Mouse (Mus musculus) ovary, postnatal 10 days (tissue): ENCODE data around the gene Sorcs3.

Experiments
- DNase-seq: peaks from one replicate; pipeline ENCODE4 v3.0.0; 2022; ENCODE audit warnings: low spot score

Sorcs3 gene

DNA sequence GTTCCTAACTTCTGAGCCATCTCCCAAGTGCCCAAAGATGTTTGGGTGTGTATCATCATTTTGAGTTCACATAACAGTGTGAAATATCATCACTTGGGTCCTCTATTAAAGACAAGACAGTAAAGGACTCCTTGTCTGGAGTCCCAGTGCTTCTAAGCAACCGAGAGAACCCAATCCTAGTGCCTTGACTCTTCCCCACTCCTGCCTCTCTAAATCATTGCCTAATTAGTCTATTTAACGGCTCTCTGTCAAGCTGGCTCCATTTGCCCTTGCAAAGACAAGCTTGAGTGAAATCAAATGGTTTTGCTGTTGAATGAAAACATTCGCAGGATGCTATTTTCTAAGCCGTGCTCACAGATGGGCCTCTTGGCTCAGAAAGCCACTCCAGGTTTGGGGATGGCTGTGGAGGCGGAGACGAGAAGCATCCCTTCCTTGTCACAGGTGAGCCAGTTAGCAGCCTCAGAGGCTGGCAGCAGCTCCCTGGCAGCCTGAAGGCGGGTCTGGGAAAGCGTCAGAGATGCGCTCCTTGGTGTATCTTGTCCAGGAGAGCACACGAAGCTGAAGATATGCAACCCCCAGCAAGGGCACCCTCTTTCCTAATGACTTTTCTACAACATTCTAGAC lies 79.9 kb downstream of the Sorcs3 start:
- no peak for DNase-seq

- DNase-seq = no peak
Observed at GRCm38 (mm10) chr19:48294251-48294650, 88.4 kb downstream of the Sorcs3 start.

- no peak for DNase-seq
Observed at GRCm38 (mm10) chr19:48298384-48298783, 92.6 kb downstream of the Sorcs3 start.

GRCm38 (mm10) chr19:48300440-48301231 lies 94.8 kb downstream of the Sorcs3 start:
- DNase-seq = no peak

GRCm38 (mm10) chr19:48301300-48301699 lies 95.5 kb downstream of the Sorcs3 start:
- DNase-seq = no peak

DNA sequence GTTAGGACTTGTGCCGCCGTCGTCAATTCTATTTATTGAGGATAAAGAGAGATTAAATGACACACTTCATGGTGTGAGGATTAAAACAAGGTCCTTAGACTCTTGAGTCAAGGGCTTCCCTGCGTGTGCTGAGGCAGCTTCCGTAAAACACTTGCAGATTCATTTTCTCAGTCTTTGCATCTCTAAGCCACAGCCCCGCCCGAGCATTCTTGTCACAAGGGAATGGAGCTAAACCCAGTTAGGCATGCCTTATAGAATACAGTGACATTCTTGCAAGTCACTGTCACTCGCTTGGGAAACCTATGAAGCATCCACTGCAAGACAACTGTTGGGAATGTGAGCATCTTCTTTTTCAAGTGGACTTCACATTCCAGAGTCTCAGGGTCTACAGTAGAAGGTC lies 102.5 kb downstream of the Sorcs3 start:
- no peak for DNase-seq

- DNase-seq = no peak
Observed at GRCm38 (mm10) chr19:48309531-48310337, 103.9 kb downstream of the Sorcs3 start.

DNA sequence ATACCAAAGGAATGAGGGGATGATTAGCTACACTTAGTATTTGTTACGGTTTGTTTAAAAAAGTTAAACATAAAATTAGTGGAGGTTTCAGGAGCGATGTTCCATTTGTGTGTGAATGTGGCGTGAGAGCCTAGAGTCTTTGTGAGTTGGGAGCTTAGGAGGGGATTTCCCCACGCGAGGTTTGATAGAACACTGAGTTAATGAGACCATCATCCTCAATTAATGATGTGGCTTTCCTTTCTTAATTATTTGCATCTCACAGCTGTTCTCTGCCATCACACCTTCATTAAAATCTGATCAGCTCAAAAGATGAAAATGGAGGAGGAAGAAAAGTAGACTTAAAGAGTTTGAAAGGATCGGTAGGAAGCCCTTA lies 104.5 kb downstream of the Sorcs3 start:
- DNase-seq = no peak

DNA sequence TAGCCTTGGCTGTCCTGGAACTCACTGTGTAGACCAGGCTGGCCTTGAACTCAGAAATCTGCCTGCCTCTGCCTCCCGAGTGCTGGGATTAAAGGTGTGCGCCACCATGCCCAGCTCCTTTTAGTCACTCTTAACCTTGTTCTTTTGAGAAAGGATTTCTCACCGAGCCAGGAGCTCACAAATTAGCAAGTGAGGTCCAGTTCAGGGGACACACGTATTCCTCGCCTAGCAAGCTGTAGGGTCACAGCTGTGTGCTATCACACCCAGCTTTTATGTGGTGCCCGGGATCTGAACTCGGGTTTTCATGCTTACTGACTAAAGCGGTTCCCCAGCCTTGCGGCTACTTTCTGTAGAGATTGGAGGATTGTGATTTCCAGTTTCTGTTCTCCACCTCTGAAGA lies 108.0 kb downstream of the Sorcs3 start:
- no peak for DNase-seq

- DNase-seq = no peak
Observed at GRCm38 (mm10) chr19:48327115-48327514, 121.3 kb downstream of the Sorcs3 start.

DNA sequence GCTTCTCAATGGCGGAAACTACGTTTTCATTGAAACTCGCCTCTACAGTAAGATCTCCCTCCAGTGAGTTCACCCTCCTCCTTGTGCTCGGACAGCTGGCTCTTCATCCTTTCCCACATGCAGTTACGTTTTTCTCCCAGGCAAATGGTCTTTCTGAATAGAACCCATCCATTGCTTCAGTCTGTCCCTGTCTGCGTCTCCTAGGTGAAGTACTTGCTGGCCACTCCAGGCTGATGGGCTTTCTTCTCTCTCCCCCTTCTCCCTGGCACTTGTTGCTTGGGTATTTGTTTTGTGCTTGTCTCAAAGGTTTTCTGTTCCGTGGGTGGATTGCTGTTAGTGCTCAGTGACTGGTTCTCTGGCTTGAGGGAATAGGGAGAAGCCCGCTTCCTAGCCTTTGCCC lies 122.3 kb downstream of the Sorcs3 start:
- no peak for DNase-seq

DNA sequence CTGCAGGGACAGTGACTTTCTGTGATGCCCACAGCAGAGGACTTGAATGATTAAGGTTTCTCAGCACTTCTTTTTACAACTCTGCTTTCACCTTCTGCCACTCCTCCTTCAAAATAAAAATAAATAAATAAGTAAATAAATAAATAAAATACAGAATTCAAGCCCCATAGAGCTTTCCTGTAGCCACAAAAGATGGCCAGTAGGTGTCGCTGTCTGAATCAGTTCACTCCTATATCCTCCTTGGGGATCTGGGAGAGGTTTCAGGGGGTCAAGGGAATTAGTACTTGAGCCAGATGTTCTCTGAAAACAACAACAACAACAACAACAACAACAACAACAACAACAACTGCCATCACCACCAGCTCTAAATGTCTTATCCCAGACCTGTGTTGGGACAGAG lies 125.8 kb downstream of the Sorcs3 start:
- DNase-seq = no peak

- no peak for DNase-seq
Observed at GRCm38 (mm10) chr19:48333085-48333484, 127.3 kb downstream of the Sorcs3 start.

DNA sequence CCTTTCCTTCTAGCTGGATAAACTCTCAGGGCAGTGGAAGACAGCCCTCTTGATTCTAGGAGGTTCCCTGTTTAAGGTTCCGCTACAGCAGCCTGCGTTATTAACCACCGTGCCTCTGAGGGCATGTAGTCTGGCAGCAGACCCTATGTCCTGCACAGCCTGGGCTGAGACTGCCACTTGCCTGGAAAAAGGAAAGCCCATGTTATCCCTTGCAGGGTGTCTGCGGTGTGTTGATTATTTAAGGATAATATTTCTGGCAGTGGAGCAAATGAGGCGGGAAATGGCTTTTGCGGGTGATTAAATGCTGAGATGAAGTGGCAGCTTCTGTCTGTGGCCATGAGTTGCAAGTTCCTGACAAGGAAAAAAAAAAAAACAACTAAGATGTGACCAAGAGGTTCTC lies 131.6 kb downstream of the Sorcs3 start:
- no peak for DNase-seq

DNA sequence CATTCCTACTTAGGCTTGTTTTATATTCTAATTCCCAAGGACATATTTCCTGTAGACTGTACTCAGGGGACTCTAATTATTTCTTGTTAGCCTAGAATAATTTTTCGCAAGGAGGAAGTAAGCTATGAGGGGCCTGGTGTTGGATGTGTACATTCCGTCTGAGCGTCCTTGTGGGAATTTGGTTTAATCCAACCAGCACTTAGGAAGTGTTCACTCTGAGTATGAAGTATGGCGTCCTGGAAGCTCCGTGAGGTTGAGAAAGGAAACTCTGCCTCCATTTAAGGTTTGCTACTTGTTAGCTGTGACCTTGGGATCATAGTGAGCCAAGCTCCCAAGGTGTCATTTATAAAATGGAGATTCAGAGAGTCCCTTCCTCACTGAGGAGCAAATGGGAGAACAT lies 132.3 kb downstream of the Sorcs3 start:
- no peak for DNase-seq

GRCm38 (mm10) chr19:48342770-48343169 lies 136.9 kb downstream of the Sorcs3 start:
- DNase-seq = no peak

- DNase-seq = no peak
Observed at GRCm38 (mm10) chr19:48343442-48343841, 137.6 kb downstream of the Sorcs3 start.

DNA sequence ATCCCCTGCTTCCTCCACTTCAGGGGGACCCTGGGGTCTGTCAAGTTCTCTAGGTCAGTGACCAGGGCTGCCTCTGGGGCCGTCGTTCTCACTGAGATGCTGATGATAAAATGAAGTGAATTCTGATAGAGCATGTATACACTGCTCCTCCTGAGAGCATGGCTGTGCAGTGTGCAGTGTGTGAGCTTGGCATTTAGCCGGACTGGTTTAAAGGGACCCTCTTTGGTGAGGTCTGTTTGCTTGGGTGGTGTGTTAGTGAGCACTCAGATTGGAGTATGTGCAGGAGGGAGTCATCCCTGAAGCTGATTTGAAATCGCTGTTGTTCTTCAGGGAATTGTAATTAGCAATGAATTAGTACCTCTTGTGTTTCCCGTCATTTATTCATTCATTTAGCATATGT lies 141.3 kb downstream of the Sorcs3 start:
- no peak for DNase-seq

DNA sequence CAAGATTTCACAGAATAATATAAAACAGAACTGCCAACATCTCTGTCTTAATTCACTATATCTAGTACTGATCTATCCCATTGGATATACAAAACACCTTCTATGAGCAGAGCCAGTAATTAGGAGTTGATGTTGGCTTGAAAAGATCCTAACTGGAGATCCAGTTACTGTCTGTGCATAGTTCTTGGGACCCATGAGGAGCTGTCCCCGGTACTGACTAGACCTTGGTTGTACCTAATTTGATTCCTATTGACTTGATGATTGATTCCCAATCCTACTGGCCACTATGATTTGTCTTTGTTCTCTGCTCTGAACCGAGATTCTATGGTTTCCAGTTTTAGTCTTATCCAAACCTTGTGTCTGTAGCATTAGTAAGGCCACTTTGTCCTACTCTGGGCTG lies 151.0 kb downstream of the Sorcs3 start:
- DNase-seq = no peak

GRCm38 (mm10) chr19:48362167-48362566 lies 156.3 kb downstream of the Sorcs3 start:
- DNase-seq = no peak

- DNase-seq = no peak
Observed at GRCm38 (mm10) chr19:48368056-48368455, 162.2 kb downstream of the Sorcs3 start.

GRCm38 (mm10) chr19:48371787-48372186 lies 166.0 kb downstream of the Sorcs3 start:
- no peak for DNase-seq

DNA sequence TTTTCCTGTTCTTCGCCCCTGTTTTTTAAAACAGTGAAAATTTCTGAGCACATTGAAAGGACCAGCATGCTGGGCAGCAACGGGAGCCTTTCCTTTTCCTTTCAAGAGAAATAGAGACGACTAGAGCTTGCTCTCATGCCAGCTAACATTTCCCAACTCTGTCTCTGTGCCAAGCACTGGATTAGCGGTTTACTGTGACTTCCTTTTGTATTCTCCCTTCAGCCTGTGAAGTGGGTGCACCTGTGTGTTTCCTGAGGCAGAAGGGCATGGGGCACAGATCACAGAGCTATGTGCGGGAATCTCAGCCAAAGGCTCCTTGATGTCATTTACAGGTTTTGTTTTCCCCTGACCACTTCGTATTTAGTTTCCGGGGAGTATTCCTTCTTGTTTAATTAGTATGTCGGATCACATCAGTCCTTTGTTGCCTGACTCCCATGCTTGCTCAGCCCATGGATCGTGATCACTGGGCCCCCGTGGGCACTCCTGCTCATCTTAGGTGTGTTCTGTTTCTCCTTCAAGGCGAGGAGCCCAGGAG lies 172.2 kb downstream of the Sorcs3 start:
- DNase-seq = no peak
